Mouse (Mus musculus): ENCODE data around the gene Olfr1100. TPM values are rescaled to one million over a fixed set of nuclear protein-coding genes. Genes with fewer than 3 reads are reported as not detected.

The Olfr1100 gene
- polyA plus RNA-seq (2017; shearing (Covaris generic)) = not detected

GRCm38 (mm10) chr2:86979854-86980253 lies at the start of gene Olfr1100:
Gene Olfr1100, minus strand, starts transcription at chr2:86979954.

GRCm38 (mm10) chr2:87026980-87027379 lies 47.2 kb upstream of the Olfr1100 start, which contains the start of gene Olfr1104:
Gene Olfr1104, minus strand, starts transcription at chr2:87027080.

GRCm38 (mm10) chr2:86998098-86998497 lies 18.3 kb upstream of the Olfr1100 start, which contains the start of gene Olfr1102:
Gene Olfr1102, plus strand, starts transcription at chr2:86998398.

GRCm38 (mm10) chr2:86991121-86991520 lies 11.4 kb upstream of the Olfr1100 start, which contains the start of gene Olfr1101:
Gene Olfr1101, minus strand, starts transcription at chr2:86991221.

GRCm38 (mm10) chr2:86960593-86960992 lies 19.2 kb downstream of the Olfr1100 start, which contains the start of gene Olfr1099:
Gene Olfr1099, minus strand, starts transcription at chr2:86960693.

Other genes starting within 250 kb of the Olfr1100 start
- gene Olfr1089, start 246.3 kb downstream of the Olfr1100 start, polyA plus RNA-seq (2017; shearing (Covaris generic)) = not detected
- under 1 TPM in 1 of 2 experiments, not detected in 1; 0.56 TPM for gene Olfr1090, start 221.0 kb downstream of the Olfr1100 start, polyA plus RNA-seq (2017; shearing (Covaris generic))
- not detected for gene Olfr1093, start 197.5 kb downstream of the Olfr1100 start, polyA plus RNA-seq (2017; shearing (Covaris generic))
- not detected for gene Olfr141, start 169.9 kb downstream of the Olfr1100 start, polyA plus RNA-seq (2017; shearing (Covaris generic))
- gene Olfr1094, start 155.3 kb downstream of the Olfr1100 start, polyA plus RNA-seq (2017; shearing (Covaris generic)) = not detected
- under 1 TPM in 1 of 2 experiments, not detected in 1; 0.57 TPM for gene Olfr1095, start 128.3 kb downstream of the Olfr1100 start, polyA plus RNA-seq (2017; shearing (Covaris generic))
- gene Gm13723, start 105.2 kb downstream of the Olfr1100 start, polyA plus RNA-seq (2017; shearing (Covaris generic)) = under 1 TPM; 0.04 to 0.28 TPM
- gene Olfr1097, start 87.7 kb downstream of the Olfr1100 start, polyA plus RNA-seq (2017; shearing (Covaris generic)) = under 1 TPM in 1 of 2 experiments, not detected in 1; 0.17 TPM
- gene Olfr1098, start 55.4 kb downstream of the Olfr1100 start, polyA plus RNA-seq (2017; shearing (Covaris generic)) = under 1 TPM in 1 of 2 experiments, not detected in 1; 0.37 TPM
- gene Olfr1099, start 19.3 kb downstream of the Olfr1100 start, polyA plus RNA-seq (2017; shearing (Covaris generic)) = not detected
- not detected for gene Olfr1101, start 11.3 kb upstream of the Olfr1100 start, polyA plus RNA-seq (2017; shearing (Covaris generic))
- gene Olfr1102, start 18.4 kb upstream of the Olfr1100 start, polyA plus RNA-seq (2017; shearing (Covaris generic)) = not detected
- not detected for gene Olfr1104, start 47.1 kb upstream of the Olfr1100 start, polyA plus RNA-seq (2017; shearing (Covaris generic))
- gene Olfr1105, start 56.6 kb upstream of the Olfr1100 start, polyA plus RNA-seq (2017; shearing (Covaris generic)) = under 1 TPM; 0.11 TPM
- under 1 TPM in 1 of 2 experiments, not detected in 1; 0.18 TPM for gene Olfr1106, start 72.3 kb upstream of the Olfr1100 start, polyA plus RNA-seq (2017; shearing (Covaris generic))
- gene Olfr1107, start 95.9 kb upstream of the Olfr1100 start, polyA plus RNA-seq (2017; shearing (Covaris generic)) = not detected
- under 1 TPM in 1 of 2 experiments, not detected in 1; 0.23 TPM for gene Olfr1109, start 116.1 kb upstream of the Olfr1100 start, polyA plus RNA-seq (2017; shearing (Covaris generic))
- gene Olfr259, start 134.6 kb upstream of the Olfr1100 start, polyA plus RNA-seq (2017; shearing (Covaris generic)) = not detected
- not detected for gene Olfr1110, start 160.3 kb upstream of the Olfr1100 start, polyA plus RNA-seq (2017; shearing (Covaris generic))
- gene Olfr1111, start 172.7 kb upstream of the Olfr1100 start, polyA plus RNA-seq (2017; shearing (Covaris generic)) = not detected
- gene Olfr1112, start 207.8 kb upstream of the Olfr1100 start, polyA plus RNA-seq (2017; shearing (Covaris generic)) = not detected
- not detected for gene Olfr1113, start 229.0 kb upstream of the Olfr1100 start, polyA plus RNA-seq (2017; shearing (Covaris generic))